Mouse (Mus musculus) liver, embryonic 11.5 days (tissue): ENCODE data around the gene Fam19a1. TPM values are rescaled to one million over a fixed set of nuclear protein-coding genes. Genes with fewer than 3 reads are reported as not detected.

Experiments used
- ATAC-seq: fragments of 200-750 bp; cut with Nextera tagmentation; replicated peaks from 2 replicates; pipeline ENCODE4 v1.8.0; 2017; ENCODE audit warnings: moderate number of reproducible peaks, mild to moderate bottlenecking, moderate TSS enrichment, moderate library complexity; ENCODE audit not compliant: low FRiP score
- DNase-seq: peaks from one replicate; pipeline ENCODE4 v3.0.0-alpha.2; 2017; ENCODE audit warnings: low spot score
- H3K27ac ChIP-seq: fragments of 300-500 bp; sonication (generic); 2 replicates; pipeline ENCODE4 v1.5.1; 2014; ENCODE audit warnings: mild to moderate bottlenecking, low read depth, low read length, control low read depth
- H3K27me3 ChIP-seq: fragments of 300-500 bp; sonication (generic); replicated peaks from 2 replicates; pipeline ENCODE4 v1.6.1; 2014; ENCODE audit warnings: low read length, mixed read lengths; ENCODE audit not compliant: control insufficient read depth, insufficient read depth
- H3K36me3 ChIP-seq: fragments of 300-500 bp; sonication (generic); 2 replicates; pipeline ENCODE4 v1.6.1; 2014; ENCODE audit warnings: mild to moderate bottlenecking, low read length, moderate library complexity, mixed read lengths; ENCODE audit not compliant: control insufficient read depth, insufficient read depth
- H3K4me1 ChIP-seq: fragments of 300-500 bp; sonication (generic); replicated peaks from 2 replicates; pipeline ENCODE4 v1.6.1; 2014; ENCODE audit warnings: low read length, mixed read lengths; ENCODE audit not compliant: control insufficient read depth, insufficient read depth
- H3K4me2 ChIP-seq: fragments of 300-500 bp; sonication (generic); 2 replicates; pipeline ENCODE4 v1.6.1; 2014; ENCODE audit warnings: mild to moderate bottlenecking, control low read depth, moderate library complexity
- H3K4me3 ChIP-seq: fragments of 300-500 bp; sonication (generic); 2 replicates; pipeline ENCODE4 v1.5.1; 2014; ENCODE audit warnings: low read depth, low read length, control low read depth
- H3K9ac ChIP-seq: fragments of 300-500 bp; sonication (generic); 2 replicates; pipeline ENCODE4 v1.6.1; 2014; ENCODE audit warnings: low read depth, low read length, control low read depth
- H3K9me3 ChIP-seq: fragments of 300-500 bp; sonication (generic); 2 replicates; pipeline ENCODE4 v1.6.1; 2016; ENCODE audit warnings: low read length, inconsistent platforms, mixed read lengths; ENCODE audit not compliant: control insufficient read depth
- WGBS: fragments of 180-500 bp; shearing (Covaris S2); extraction: QIAGEN DNeasy Blood & Tissue Kit; methylation state at CpG from one replicate; pipeline ENCODE4 v1.1.7; 2014; 5-methylcytosine and 5-hydroxymethylcytosine counted together
- polyA plus RNA-seq: library from polyadenylated mRNA; unstranded; fragments of >200 nt; fragmentation: Nextera tagmentation; extraction: Ambion mirVana; gene quantifications from 2 replicates; pipeline ENCODE4 v1.2.1, GENCODE M21; 2014

Gene Fam19a1
- polyA plus RNA-seq, 1 experiment from 2014 or later, result 0.85 TPM

DNA sequence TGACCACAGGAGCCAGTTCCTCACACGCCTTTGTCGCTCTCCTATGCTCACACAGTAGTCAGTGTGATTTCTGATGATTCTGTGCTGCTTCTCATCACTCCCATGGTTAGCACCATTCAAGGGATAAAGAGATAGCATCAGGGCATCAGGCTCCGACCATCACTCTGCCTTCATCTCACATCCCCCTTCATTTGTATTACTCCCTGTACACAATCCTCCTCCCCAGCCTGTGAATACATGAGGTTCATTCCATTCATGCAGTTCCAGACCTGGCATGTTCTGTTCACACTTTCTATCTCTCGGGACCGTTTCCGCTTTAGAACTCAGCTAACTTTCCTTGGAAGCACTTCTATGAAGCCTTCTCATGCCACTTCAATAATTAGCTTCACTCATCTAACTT, 259.9 kb downstream of the Fam19a1 start:
- no peak for ATAC-seq
- Histone ChIP-seq H3K9ac (no peak overlapping the region), H3K36me3 (no peaks in the 10 kb centered on the region), H3K27ac (no peak overlapping the region), H3K4me2 (no peak overlapping the region), H3K4me1 (no peaks in the 10 kb centered on the region), H3K27me3 (no peaks in the 10 kb centered on the region), H3K9me3 (no peaks in the 10 kb centered on the region), H3K4me3 (no peak overlapping the region)
- whole genome bisulfite sequencing, result 88% methylated on average over 6 of the region's 6 CpGs
- no peak for DNase-seq

DNA sequence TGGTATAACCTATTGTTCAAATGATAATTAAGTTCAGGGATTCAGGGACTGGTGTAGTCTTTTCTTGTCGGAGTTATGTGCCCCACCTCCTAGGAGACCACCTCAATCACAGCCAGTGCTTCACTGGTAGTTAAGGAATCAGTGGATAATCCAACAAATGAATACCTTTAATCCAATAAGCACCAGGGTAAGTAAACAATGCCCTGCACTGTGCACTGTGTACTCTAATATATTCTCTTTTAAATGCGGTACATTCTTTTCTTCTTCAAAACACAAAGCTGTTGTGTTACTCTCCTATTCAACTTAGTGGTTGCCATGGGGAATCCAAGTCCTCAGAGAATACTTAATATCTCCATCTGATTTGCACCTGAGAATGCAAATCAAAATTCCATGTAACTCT, 260.3 kb downstream of the Fam19a1 start:
- Histone ChIP-seq H3K4me3 (no peak overlapping the region), H3K4me1 (no peaks in the 10 kb centered on the region), H3K27me3 (no peaks in the 10 kb centered on the region), H3K9me3 (no peaks in the 10 kb centered on the region), H3K36me3 (no peaks in the 10 kb centered on the region), H3K27ac (no peak overlapping the region), H3K9ac (no peak overlapping the region), H3K4me2 (no peak overlapping the region)
- ATAC-seq, result no peak
- DNase-seq, result no peak
- WGBS, result 90% methylated on average over 2 of the region's 2 CpGs

DNA sequence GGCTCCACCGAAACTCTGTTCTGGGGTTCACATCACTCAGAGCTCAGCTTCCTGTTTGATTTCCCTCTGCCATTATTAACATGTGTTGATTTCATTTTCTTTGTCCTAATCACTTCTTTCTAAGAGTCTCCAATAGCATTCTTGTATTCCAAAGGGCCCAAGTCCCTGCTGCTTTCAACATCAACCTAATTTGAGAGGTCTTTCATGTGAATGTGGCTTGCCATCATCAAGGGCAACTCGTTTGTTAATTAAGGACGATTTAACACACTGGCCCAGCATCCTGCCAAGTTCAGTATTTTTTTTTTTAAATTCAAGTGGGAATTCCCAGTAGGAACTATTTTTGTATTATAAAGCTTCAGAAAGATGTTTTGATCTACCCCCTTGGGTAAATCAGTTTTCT, 263.8 kb downstream of the Fam19a1 start:
- Histone ChIP-seq H3K4me1 (no peaks in the 10 kb centered on the region), H3K9me3 (no peaks in the 10 kb centered on the region), H3K4me2 (no peak overlapping the region), H3K27me3 (no peaks in the 10 kb centered on the region), H3K36me3 (no peaks in the 10 kb centered on the region), H3K4me3 (no peak overlapping the region), H3K27ac (no peak overlapping the region), H3K9ac (no peak overlapping the region)
- DNase-seq, result no peak
- WGBS, result 79% methylated on average over 3 of the region's 3 CpGs
- ATAC-seq, result no peak

DNA sequence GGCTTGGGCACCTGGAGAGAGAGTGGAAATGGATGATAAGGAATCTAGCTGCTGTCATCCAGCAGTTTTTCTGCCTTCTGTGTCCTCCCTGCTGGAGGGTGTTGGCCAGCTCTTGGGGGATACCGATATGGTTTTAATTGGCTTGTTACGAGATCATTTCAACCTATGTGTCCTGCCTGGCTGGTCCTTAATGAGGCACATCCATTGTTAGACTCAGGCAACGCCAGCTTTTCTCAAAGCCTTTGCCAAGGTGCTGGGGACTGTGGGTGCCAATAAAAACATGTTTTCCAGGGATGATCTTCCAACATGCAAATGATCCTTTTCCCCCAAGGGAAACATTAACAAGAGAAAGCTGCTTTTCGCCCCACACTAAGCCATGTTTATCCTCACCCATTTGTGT, 266.3 kb downstream of the Fam19a1 start:
- H3K4me3 ChIP-seq, result no peak overlapping the region
- H3K36me3 ChIP-seq, result no peaks in the 10 kb centered on the region
- no peaks in the 10 kb centered on the region for H3K9me3 ChIP-seq
- no peak overlapping the region for H3K27ac ChIP-seq
- 71% methylated on average over 4 of the region's 4 CpGs for WGBS
- H3K27me3 ChIP-seq, result no peaks in the 10 kb centered on the region
- H3K4me2 ChIP-seq, result no peak overlapping the region
- H3K4me1 ChIP-seq, result no peaks in the 10 kb centered on the region
- H3K9ac ChIP-seq, result no peak overlapping the region
- no peak for ATAC-seq
- DNase-seq, result no peak

GRCm38 (mm10) chr6:96384441-96384840, 271.5 kb downstream of the Fam19a1 start:
- WGBS, result 78% methylated on average over 1 of the region's 1 CpGs
- no peak overlapping the region for H3K4me2 ChIP-seq
- no peaks in the 10 kb centered on the region for H3K27me3 ChIP-seq
- DNase-seq (no peak), ATAC-seq (no peak)
- no peaks in the 10 kb centered on the region for H3K36me3 ChIP-seq
- no peaks in the 10 kb centered on the region for H3K4me1 ChIP-seq
- no peaks in the 10 kb centered on the region for H3K9me3 ChIP-seq
- H3K4me3 ChIP-seq, result no peak overlapping the region
- H3K9ac ChIP-seq, result no peak overlapping the region
- no peak overlapping the region for H3K27ac ChIP-seq

DNA sequence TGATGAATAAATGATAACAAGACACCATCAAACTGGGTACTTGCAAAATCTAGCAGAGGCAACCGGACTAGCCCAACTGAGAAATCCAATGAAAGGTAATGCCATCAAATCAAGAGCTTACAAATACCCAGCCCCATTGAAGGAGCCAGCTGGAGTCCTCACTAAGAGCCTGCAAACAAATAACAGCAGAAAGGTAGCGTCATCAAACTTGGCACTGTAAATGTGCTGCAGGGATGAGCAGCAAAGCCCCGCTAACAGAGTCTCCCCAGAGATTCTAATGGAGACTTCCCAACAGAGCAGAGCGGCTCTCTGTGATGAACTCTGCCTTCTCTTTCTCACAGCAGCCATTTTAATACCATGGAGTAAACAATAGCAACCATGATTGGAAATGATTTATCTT, 305.9 kb downstream of the Fam19a1 start:
- DNase-seq (no peak), ATAC-seq (no peak)
- Histone ChIP-seq H3K36me3 (no peaks in the 10 kb centered on the region), H3K4me1 (no peaks in the 10 kb centered on the region), H3K4me3 (no peak overlapping the region), H3K4me2 (no peak overlapping the region), H3K27me3 (no peaks in the 10 kb centered on the region), H3K9me3 (no peaks in the 10 kb centered on the region), H3K27ac (no peak overlapping the region), H3K9ac (no peak overlapping the region)
- WGBS, result 77% methylated on average over 4 of the region's 4 CpGs

DNA sequence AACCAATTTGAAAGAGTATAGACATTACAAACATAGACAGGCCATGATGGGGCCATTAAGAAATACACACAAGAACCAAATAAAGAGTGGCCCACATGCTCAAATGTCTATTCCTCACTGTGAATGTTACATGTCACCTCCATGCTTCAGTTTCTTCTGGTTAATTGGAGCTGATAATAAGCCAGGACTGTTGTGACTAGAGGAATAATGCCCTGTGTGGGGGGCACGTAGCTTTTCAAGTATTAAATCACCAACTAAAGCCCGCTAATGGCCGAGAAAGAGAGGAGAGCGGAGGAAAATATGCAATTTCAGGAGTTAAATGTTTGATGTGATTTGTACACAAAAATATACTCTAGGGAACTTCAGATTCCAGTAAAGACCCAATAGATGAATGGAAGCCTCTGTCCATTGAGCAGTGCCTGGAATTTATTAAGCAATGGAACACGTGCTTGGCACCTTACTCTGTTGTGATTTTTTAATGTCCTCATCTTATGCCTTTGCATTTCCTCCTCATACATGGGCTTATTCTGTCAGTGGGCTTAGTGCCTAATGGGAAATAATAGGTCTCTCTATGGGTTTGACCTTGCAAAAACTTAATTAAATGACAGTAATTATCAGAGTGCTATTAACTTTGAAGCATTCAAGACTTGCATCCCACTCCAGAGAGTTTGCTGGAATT, 306.9 kb downstream of the Fam19a1 start:
- H3K27me3 ChIP-seq, result no peaks in the 10 kb centered on the region
- H3K4me2 ChIP-seq, result no peak overlapping the region
- no peak for DNase-seq
- H3K4me3 ChIP-seq, result no peak overlapping the region
- H3K27ac ChIP-seq, result no peak overlapping the region
- no peak for ATAC-seq
- H3K9me3 ChIP-seq, result no peaks in the 10 kb centered on the region
- no peaks in the 10 kb centered on the region for H3K36me3 ChIP-seq
- 80% methylated on average over 5 of the region's 5 CpGs for WGBS
- H3K9ac ChIP-seq, result no peak overlapping the region
- H3K4me1 ChIP-seq, result no peaks in the 10 kb centered on the region

DNA sequence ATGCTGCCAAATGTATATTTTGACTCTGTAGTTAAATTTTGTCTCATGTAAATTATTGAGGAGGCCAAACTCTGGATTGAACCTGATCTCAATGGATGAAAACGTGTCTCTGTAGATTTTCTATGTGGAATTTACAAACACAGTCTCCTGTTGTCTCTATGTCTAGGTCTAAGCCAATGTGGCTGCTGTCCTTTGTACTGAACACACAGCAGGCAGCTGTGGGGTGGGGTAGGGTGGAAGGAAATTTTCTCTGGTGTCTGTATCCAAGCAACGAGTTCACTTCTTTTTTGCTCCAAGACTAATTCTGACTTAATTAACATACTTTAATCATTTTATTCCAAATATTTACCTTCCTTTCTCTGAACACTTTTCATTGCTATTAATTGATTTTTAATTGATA, 307.6 kb downstream of the Fam19a1 start:
- no peaks in the 10 kb centered on the region for H3K4me1 ChIP-seq
- H3K27me3 ChIP-seq, result no peaks in the 10 kb centered on the region
- ATAC-seq, result no peak
- H3K27ac ChIP-seq, result no peak overlapping the region
- H3K4me3 ChIP-seq, result no peak overlapping the region
- H3K36me3 ChIP-seq, result no peaks in the 10 kb centered on the region
- no peak overlapping the region for H3K9ac ChIP-seq
- DNase-seq, result no peak
- 42% methylated on average over 2 of the region's 2 CpGs for WGBS
- no peaks in the 10 kb centered on the region for H3K9me3 ChIP-seq
- H3K4me2 ChIP-seq, result no peak overlapping the region

DNA sequence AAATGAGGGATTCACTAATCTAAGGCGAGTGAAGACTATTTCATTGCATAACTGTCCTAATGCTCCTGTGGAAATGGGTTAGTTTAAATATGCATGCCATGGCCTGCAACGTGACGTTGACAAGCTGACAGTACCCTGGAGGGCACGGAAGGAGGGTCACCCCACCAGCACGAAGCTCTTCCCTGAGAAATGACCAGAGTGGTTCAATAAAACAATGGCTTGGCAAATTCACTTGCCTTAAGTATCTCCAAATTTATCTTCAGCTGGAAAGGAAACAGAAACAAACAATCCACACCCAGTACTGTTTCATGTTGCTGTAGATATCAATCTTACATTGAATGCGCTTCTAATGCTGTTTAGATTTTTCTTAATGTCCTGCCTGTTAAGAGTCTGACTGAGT, 316.4 kb downstream of the Fam19a1 start:
- DNase-seq (no peak), ATAC-seq (no peak)

More for the DNA sequence above, 316.4 kb downstream of the Fam19a1 start:
- Histone ChIP-seq H3K4me2 (no peak overlapping the region), H3K27me3 (no peaks in the 10 kb centered on the region), H3K9ac (no peak overlapping the region), H3K27ac (no peak overlapping the region), H3K4me1 (no peaks in the 10 kb centered on the region), H3K36me3 (no peaks in the 10 kb centered on the region), H3K4me3 (no peak overlapping the region), H3K9me3 (no peaks in the 10 kb centered on the region)
- WGBS, result 71% methylated on average over 6 of the region's 6 CpGs
